Mouse (Mus musculus): Measurements from ENCODE around the gene Pdgfc.
"Not testable (repeated sequence)": the region's sequence is repeated elsewhere in the genome, so short reads cannot be mapped to it uniquely, and the experiment has no call there.

The Pdgfc gene

GRCm38 (mm10) chr3:81046652-81047607, 10.7 kb downstream of the Pdgfc start:
- DNase-seq = no peak

- DNase-seq = no peak
These were observed 15.3 kb downstream of the Pdgfc start for GRCm38 (mm10) chr3:81051522-81051921.

GRCm38 (mm10) chr3:81052422-81052821, 16.2 kb downstream of the Pdgfc start:
- DNase-seq = no peak

- DNase-seq = no peak
These were observed 17.9 kb downstream of the Pdgfc start for GRCm38 (mm10) chr3:81054074-81054473.

DNA sequence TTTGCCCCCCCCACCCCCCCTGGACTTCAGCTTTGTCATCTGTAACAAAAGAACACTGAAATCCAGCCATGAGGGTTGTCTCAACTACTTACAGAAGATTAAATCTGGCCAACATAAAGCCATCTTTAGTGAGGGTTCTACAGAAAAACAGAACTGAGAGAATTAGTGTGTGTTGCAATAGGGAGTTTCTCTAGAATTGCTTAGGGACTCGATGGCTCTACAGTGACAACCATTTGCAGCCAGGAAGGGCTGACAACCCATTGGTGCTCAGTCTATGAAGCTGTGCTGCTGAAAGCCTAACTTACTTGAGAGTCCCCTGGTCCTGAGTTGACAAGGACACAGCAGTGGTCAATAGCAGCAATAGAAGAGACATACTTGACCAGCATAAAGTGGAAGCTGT, 21.5 kb downstream of the Pdgfc start:
- DNase-seq = no peak

DNA sequence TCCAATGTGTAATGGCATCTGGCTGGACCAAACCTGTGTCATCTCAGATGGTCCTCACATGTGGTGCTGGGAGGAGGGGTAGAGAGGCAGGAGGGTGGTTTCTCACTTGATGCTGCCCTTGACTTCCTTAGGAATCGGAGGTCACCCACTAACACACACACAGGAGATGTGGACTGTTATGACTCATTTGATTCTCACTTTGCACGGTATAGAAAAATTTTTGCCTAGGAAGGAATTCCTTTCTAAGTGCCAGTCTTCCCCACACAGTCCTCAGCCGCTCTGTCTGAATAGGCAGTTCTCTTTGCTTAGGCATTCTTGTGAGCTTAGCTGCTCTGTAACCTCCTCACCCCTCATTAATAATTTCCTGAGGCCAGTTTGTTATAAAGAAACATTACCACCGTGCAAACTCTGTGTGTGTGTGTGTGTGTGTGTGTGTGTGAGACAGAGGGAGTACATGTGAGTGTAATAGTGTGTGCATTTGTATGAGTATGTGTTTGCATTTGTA, 22.4 kb downstream of the Pdgfc start:
- DNase-seq = no peak

- DNase-seq = no peak
These were observed 32.3 kb downstream of the Pdgfc start for GRCm38 (mm10) chr3:81068550-81068949.

GRCm38 (mm10) chr3:81101136-81101535, 64.9 kb downstream of the Pdgfc start:
- DNase-seq = no peak

DNA sequence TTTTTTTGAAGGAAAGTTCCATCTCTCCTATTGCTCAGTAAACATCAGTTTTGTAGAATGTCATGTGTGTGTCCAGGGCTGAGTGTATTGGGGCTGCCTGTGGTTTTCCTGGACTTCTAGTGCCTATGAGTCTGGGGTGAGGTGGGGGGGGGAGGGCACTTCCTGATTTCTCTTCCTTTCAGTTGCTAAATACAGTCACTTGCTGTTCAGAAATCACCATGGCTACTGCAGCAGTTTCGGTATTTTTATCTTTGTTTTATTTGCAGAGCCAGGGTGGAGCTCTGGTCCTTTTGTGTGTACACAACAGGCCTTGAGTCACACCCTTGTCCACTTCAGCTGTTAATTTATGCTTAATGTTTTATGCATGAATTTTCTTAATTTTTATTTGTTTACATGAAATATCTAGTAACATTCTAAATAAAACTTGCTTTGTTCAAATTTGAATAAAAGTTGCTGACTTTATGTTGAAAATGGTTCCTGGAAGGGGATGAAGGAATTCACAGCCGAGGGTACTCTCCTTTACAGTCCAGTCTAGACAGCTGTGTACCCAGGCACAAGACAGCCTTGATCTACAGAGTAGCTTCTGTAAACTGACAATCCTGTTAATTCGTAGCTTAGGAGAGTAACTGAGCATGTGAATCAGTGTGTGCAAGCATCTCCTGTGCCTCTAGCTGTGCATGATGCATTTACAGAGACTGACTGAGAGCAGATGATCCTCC, 66.1 kb downstream of the Pdgfc start:
- DNase-seq = no peak

DNA sequence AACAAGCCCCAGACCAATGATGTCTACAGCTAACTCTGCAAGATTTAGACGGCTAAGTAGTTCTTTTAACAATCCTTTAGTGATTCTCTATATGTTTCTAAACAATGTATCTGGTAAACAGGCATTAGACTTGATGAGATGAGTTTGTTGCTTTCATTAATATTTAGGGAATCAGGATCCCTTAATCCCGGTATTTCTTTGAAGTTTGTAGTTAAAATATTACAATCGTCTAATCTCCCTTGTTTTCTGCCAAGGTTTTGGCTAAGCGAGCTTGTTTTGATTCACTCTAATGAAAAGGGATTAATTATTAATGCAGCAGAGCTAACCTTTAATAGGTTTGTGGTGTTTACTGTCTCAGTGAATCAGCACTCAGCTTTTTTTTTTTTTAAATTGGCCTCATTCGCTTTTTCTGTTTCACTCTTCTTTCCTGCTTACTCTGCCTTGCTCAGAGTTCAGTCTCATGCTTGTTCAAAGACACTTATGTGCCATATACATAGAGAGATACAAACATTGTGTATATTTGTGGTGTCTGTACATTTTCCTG, 66.7 kb downstream of the Pdgfc start:
- no peak for DNase-seq

DNA sequence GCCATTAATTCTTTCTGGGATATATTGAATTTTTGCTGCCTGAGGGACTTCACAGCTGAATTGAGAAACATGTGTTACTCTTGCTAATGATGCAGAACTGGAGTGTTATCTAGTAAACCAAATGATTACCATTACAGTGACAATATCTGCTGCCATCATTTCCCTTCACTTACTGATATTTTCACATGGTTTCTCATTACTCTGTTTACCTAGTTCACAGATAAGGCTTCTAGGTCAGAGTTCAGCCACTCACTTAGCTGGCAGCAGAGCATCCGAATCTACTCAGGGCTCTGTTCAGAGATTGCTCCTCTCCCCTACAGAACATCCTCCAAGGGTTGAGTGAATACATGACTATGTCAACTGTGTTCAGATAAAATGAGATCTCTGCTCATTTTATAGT, 71.3 kb downstream of the Pdgfc start:
- DNase-seq = no peak

DNA sequence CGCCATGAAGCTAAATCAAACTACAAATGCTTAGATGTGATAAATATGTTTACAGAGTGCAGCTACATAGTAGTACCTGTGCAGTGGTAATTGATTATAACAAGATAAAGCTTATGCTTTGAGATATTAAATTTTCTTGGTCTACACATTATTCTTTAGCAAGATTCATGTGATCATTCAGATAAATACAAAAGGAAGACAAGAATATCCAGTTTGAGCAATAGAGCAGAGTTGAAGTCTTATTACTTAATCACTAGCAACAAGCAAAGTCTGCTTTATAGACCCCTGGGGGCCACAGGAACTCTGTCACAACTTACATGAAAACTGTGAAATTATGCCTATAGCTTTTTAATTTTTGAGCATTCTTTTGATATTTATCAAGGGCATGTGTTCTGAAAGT, 74.8 kb downstream of the Pdgfc start:
- no peak for DNase-seq

DNA sequence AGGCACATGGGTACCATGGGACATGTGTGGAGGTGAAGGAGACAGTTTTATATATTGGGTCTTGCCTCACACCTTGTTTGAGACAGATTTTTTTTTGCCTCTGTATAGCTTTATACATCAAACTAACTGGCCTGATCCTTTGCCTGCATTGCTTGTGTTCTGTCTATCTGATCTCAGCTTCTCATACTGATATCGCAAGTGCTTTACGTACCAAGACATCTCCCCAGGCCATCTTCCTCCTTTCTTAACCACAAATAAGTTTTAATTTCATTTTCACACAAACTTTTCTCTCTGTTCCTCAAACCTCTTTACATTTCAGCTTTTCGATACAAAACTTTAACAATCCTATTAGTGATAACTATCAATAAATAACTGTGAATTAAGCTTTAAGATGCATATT, 76.7 kb downstream of the Pdgfc start:
- no peak for DNase-seq

- DNase-seq = no peak
These were observed 84.4 kb downstream of the Pdgfc start for GRCm38 (mm10) chr3:81120664-81121063.

DNA sequence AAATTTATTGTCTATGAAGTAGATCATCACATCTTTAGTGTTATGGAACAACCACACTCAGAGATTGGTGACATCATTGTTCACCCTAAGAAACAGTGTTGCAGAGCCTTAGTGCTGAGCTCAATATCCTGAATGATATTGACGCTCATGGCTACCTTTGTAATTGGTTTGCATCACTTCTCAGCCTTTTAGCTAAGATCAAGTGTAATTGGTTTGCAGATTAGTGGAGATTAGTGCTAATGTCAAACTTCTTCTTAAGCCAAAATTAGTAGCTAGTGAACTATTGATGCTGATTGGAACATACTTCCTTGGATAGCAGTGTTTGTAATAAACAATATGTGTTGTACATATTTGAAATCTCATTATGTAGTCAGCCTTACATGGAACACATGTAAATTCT, 85.5 kb downstream of the Pdgfc start:
- no peak for DNase-seq

GRCm38 (mm10) chr3:81123461-81123860, 87.2 kb downstream of the Pdgfc start:
- no peak for DNase-seq

DNA sequence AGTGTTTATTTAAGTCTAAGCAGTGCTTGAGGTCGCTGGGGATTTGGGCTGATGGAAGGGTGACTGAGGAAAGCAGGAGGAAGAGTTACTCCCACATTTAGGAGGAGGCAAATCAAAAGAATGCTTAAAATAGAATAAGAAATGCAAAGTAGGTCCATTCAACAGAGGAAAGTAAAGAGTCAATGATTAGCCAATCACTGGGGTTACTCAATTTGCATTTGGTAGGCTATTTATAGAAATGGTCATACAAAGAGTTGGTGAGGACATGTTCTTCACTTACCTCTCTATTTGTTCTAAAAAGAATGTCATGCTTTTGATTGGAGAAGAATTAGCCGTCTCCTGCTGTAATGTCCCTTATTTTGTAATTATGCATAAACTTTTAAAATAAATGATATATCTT, 90.8 kb downstream of the Pdgfc start:
- DNase-seq = no peak

DNA sequence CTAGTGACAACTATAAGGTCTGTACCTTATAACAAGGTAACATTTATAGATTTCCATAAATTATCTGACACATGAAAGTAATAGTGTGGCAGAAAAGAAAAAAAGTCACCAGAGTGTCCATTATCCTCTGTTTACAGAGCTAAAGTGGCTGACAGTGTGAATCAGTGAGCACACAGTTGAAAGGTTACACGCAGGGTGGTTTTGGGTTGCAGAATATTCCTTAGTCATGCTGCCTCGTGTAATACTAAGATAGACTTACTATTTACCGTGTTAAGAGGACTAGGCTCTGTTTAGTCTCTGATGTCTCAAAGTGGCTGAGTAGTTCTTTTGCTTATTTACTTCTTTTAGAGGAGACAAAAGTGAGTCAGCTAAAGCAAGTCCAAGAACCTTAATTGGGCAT, 100.8 kb downstream of the Pdgfc start:
- DNase-seq = no peak

DNA sequence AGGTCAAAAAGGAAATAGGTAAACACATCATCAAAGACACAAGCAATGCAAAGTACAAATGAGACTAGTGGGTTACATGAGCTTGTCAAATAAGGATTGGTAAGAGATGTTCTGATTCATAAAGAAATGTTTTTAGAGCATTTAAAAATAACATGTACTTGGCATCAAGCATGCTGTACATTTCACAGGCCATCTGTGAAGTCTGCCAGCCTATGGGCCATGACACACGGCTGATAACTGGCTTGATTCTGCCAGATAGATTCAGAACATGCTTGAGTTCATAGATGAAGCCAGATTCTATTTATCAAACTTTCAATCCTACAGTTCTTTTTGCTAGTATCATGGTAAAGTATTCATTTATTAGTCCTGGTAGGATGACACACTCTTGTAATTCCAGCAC, 101.8 kb downstream of the Pdgfc start:
- not testable (repeated sequence) for DNase-seq

GRCm38 (mm10) chr3:81143730-81144129, 107.5 kb downstream of the Pdgfc start:
- no peak for DNase-seq

- DNase-seq = no peak
These were observed 112.9 kb downstream of the Pdgfc start for GRCm38 (mm10) chr3:81149109-81149521.

- DNase-seq = no peak
These were observed 114.0 kb downstream of the Pdgfc start for GRCm38 (mm10) chr3:81150228-81150627.

- DNase-seq = no peak
These were observed 118.2 kb downstream of the Pdgfc start for GRCm38 (mm10) chr3:81154420-81154819.

All from cerebellum, adult 8-10 months (tissue).